Mouse (Mus musculus) embryonic facial prominence, embryonic 11.5 days (tissue): ENCODE results near the gene Gramd4. TPM values are rescaled to one million over a fixed set of nuclear protein-coding genes. Genes with fewer than 3 reads are reported as not detected.

ENCODE experiments used
- ATAC-seq: fragments of 200-750 bp; cut with Nextera tagmentation; replicated peaks from 2 replicates; pipeline ENCODE4 v1.8.0; 2017; ENCODE audit warnings: low read depth; ENCODE audit not compliant: insufficient number of reproducible peaks, low FRiP score, low TSS enrichment
- DNase-seq: peaks from one replicate; pipeline ENCODE4 v3.0.0-alpha.2; 2015; ENCODE audit warnings: low spot score
- H3K27ac ChIP-seq: fragments of 300-500 bp; sonication (generic); replicated peaks from 2 replicates; pipeline ENCODE4 v1.5.1; 2014; ENCODE audit warnings: mild to moderate bottlenecking, low read depth, low read length, control low read depth
- H3K27me3 ChIP-seq: fragments of 300-500 bp; sonication (generic); 2 replicates; pipeline ENCODE4 v1.6.1; 2014; ENCODE audit warnings: mild to moderate bottlenecking, low read length, moderate library complexity, mixed read lengths; ENCODE audit not compliant: control insufficient read depth, insufficient read depth
- H3K36me3 ChIP-seq: fragments of 300-500 bp; sonication (generic); replicated peaks from 2 replicates; pipeline ENCODE4 v1.6.1; 2014; ENCODE audit warnings: low read depth, mild to moderate bottlenecking, low read length, moderate library complexity, mixed read lengths; ENCODE audit not compliant: control insufficient read depth, insufficient read depth
- H3K4me1 ChIP-seq: fragments of 300-500 bp; sonication (generic); 2 replicates; pipeline ENCODE4 v1.6.1; 2014; ENCODE audit warnings: low read length, mixed read lengths; ENCODE audit not compliant: control insufficient read depth, insufficient read depth
- H3K4me2 ChIP-seq: fragments of 300-500 bp; sonication (generic); 2 replicates; pipeline ENCODE4 v1.6.1; 2014; ENCODE audit warnings: low read depth, mild to moderate bottlenecking, control low read depth, low read length, moderate library complexity
- H3K4me3 ChIP-seq: fragments of 300-500 bp; sonication (generic); 2 replicates; pipeline ENCODE4 v1.5.1; 2014; ENCODE audit warnings: low read depth, low read length, control low read depth
- H3K9ac ChIP-seq: fragments of 300-500 bp; sonication (generic); replicated peaks from 2 replicates; pipeline ENCODE4 v1.6.1; 2014; ENCODE audit warnings: mild to moderate bottlenecking, control low read depth, low read length
- H3K9me3 ChIP-seq: fragments of 300-500 bp; sonication (generic); replicated peaks from 2 replicates; pipeline ENCODE4 v1.6.1; 2016; ENCODE audit warnings: mild to moderate bottlenecking, low read length, inconsistent platforms, mixed read lengths; ENCODE audit not compliant: control insufficient read depth
- WGBS: fragments of 180-500 bp; shearing (Covaris S2); extraction: QIAGEN DNeasy Blood & Tissue Kit; methylation state at CpG from one replicate; pipeline ENCODE4 v1.1.7; 2014; 5-methylcytosine and 5-hydroxymethylcytosine counted together
- polyA plus RNA-seq: library from polyadenylated mRNA; unstranded; fragments of >200 nt; fragmentation: Nextera tagmentation; extraction: Ambion mirVana; gene quantifications from 2 replicates; pipeline ENCODE4 v1.2.1, GENCODE M21; 2014

Gene Gramd4
- polyA plus RNA-seq, 1 experiment from 2014 or later = 6.3 TPM

DNA sequence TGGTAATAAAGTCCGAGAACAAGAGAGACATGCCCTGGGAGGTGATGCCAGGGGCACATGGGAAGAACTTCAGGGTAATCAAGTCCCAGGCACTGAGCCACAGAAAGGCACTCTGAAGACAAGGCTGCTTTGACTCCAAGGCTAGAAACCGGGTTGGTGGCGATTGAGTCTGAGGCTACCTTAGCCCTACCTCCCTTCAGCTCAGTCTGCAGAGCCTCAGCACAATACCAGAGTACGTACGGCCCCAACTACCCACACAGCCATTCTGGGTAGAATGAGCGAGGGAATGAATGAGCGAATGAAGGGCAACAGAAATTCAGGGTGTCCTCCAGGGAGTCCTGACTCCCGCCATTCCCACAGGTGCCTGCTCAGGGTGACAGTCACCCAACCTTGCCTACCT lies 126.0 kb downstream of the Gramd4 start:
- DNase-seq = no peak
- Histone ChIP-seq H3K36me3 (no peaks in the 10 kb centered on the region), H3K4me3 (no peak overlapping the region), H3K27me3 (no peaks in the 10 kb centered on the region), H3K4me1 (no peaks in the 10 kb centered on the region), H3K9me3 (no peaks in the 10 kb centered on the region), H3K9ac (no peak overlapping the region), H3K4me2 (no peak overlapping the region), H3K27ac (no peak overlapping the region)
- ATAC-seq = no peak
- WGBS = 93% methylated on average over 8 of the region's 8 CpGs

DNA sequence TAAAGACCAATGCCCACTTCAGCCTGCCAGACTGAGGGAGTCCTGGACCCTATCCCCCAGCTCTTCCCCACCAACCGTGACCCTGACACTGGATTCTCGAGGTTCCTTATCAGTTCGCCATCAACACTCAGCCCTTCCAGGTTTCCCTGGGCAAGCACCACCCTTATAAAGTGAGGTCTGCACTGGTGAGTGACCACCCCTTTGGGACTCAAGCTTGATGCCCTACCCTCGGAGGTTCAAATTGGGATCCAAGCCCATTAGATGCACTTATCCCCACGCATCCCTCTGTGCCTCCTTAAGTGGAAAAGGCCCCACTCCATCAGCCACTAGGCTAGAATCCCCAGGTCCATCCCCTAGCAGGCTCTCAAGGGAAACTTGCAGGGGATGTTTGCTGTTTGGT lies 126.6 kb downstream of the Gramd4 start:
- peaks cover 2% of the 10 kb centered on the region; the same call in 1 of the 2 replicates for H3K4me1 ChIP-seq
- no peak overlapping the region; the same call in 1 of the 2 replicates for H3K4me3 ChIP-seq
- H3K27ac ChIP-seq = no peak overlapping the region
- peak overlapping the region; percentile 13; the same call in 1 of the 2 replicates for H3K4me2 ChIP-seq
- ATAC-seq = no peak
- no peaks in the 10 kb centered on the region for H3K9me3 ChIP-seq
- DNase-seq = peak; percentile 9
- no peaks in the 10 kb centered on the region for H3K36me3 ChIP-seq
- no peak overlapping the region for H3K9ac ChIP-seq
- H3K27me3 ChIP-seq = no peaks in the 10 kb centered on the region
- 64% methylated on average over 5 of the region's 5 CpGs for WGBS

DNA sequence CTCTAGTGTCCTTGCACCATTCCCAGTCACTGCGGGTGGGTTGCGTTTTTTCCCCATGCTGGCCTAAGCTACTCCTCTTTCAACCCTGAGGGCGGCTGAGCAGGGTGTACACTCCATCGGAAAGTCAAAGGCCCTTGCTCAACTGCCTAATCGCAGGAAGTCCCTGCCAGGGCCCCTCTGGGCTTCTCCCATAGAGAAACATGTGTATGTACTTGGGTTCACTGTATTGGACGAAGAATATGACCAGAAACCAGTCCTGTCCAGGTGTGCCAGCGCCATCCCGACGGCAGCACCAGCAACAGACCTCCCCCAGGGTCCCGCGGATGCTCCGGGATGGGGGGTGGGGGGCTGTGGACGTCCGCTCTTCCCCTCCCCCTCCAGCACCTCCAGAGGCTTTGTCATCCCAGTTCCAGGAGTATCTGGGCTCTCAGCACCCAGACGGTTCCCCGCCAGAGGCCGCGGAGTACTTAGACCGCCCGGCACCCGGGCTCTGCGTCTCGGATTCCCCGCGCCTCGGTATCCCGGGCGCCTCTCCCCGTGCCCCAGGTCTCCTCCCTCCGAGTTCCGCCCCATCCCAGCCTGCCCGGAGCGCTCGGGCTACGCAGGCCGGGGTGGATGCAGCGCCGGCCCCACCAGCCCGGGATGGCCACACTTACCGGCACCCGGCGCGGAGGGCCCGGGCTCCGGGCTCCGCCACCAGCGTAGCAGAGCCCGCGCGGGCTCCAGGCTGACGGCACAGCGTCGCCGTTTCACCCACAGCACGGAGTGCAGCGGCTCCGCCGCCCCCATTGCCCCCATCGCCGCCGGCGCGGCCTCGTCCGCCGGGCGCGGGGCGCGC lies 127.6 kb downstream of the Gramd4 start:
- DNase-seq = peak; percentile 62
- H3K36me3 ChIP-seq = no peaks in the 10 kb centered on the region
- under 1% methylated on average over 68 of the region's 70 CpGs for WGBS
- peak overlapping the region; percentile 87 for H3K4me3 ChIP-seq
- H3K27me3 ChIP-seq = no peaks in the 10 kb centered on the region
- peak overlapping the region; percentile 80 for H3K4me2 ChIP-seq
- H3K9me3 ChIP-seq = no peaks in the 10 kb centered on the region
- ATAC-seq = peak; percentile 27; the same call in 1 of the 2 replicates
- peaks cover 5% of the 10 kb centered on the region; the same call in 1 of the 2 replicates for H3K4me1 ChIP-seq
- H3K27ac ChIP-seq = peak overlapping the region; percentile 81
- peak overlapping the region; percentile 92 for H3K9ac ChIP-seq

DNA sequence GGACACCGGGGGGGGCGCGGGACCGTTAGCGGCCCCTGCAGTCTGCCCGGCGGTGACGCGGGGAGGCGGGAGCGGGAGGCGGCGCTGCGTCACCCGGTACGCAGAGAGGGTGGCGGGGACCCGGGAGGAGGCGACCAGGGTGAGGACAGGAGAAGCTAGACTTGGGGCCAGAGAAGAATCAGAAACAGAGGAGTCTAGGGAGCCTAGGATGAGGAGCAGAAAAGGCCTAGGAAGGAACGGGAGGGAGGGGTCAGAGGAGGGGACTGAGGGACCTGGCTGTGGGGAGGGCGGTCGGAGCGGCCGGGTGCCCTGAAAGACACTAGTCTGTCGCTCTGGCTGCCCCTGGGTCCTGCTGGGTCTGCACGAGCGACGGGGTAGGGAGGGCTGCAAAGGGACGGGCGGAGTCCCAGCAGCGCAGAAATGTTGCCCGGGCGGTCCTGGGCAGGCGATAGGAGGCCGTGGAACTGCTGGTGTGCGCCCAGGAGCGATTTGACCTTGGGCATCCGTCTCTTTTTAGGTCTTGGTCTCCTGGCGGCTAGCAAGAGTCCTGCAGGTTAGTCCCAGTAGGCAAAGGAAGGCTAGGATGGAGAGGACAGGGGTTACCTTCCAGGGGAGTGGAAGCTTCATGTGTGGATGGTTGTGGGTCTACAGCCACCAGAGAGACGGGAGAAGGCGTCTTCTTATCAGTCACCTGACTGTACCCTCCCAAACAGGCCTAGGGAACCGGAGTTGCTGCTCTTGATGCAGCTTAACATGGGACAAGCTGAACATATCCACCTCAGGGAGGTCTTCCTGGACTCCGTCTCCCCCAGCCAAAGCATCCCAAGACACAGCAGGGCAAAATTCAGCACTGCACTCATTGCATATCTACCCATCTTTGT lies 128.4 kb downstream of the Gramd4 start, which contains the start of gene Cerk:
TSS of gene Cerk (minus strand) at position 453 of the 881 bp plus-strand sequence.
- peak within 1 kb of the TSS; percentile 80 for H3K4me2 ChIP-seq
- DNase-seq = peak; percentile 70
- 3% methylated on average over 43 of the region's 43 CpGs for WGBS
- ATAC-seq = peak; percentile 40
- no peaks in the 10 kb centered on the region for H3K36me3 ChIP-seq
- peak within 1 kb of the TSS; percentile 81 for H3K27ac ChIP-seq
- no peaks in the 10 kb centered on the region for H3K9me3 ChIP-seq
- H3K4me3 ChIP-seq = peak within 1 kb of the TSS; percentile 87
- peaks cover 5% of the 10 kb centered on the region; the same call in 1 of the 2 replicates for H3K4me1 ChIP-seq
- no peaks in the 10 kb centered on the region for H3K27me3 ChIP-seq
- peak within 1 kb of the TSS; percentile 92 for H3K9ac ChIP-seq

DNA sequence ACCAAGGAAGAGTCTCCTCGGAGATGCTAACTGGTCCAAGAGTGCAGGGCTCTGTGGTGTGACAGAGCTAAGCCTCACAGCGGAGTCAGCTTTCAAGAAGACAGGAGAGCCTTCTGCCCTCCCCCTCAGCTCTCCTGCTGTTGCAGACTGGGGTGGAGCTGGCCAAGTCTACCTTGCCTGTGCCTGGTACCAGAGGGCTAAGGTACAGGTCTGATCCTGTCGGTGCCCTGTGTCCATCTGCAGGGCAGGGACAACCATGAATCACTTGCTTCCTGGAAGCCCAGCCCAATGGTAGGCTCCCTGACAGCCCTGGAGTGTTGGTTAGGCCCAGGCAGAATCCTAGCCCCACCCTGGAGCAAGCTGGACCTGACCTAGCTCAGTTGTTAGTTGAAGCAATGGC lies 129.2 kb downstream of the Gramd4 start:
- WGBS = 46% methylated on average over 3 of the region's 3 CpGs
- no peak overlapping the region for H3K4me2 ChIP-seq
- H3K9me3 ChIP-seq = no peaks in the 10 kb centered on the region
- ATAC-seq (no peak), DNase-seq (no peak)
- no peak overlapping the region for H3K9ac ChIP-seq
- no peaks in the 10 kb centered on the region for H3K36me3 ChIP-seq
- H3K27ac ChIP-seq = no peak overlapping the region
- peaks cover 5% of the 10 kb centered on the region; the same call in 1 of the 2 replicates for H3K4me1 ChIP-seq
- H3K27me3 ChIP-seq = no peaks in the 10 kb centered on the region
- H3K4me3 ChIP-seq = no peak overlapping the region

Other genes starting within 250 kb of the Gramd4 start
- 22.1 and 23.6 TPM in 2 replicates for gene Cdpf1, start 246.0 kb upstream of the Gramd4 start, polyA plus RNA-seq
- 0.11 TPM in 1 of 2 replicates, not detected in the other for gene Pkdrej, start 236.0 kb upstream of the Gramd4 start, polyA plus RNA-seq
- 3.2 and 3.8 TPM in 2 replicates for gene Ttc38, start 225.4 kb upstream of the Gramd4 start, polyA plus RNA-seq
- gene Gtse1, start 197.9 kb upstream of the Gramd4 start, polyA plus RNA-seq = 35.7 and 38.0 TPM in 2 replicates
- 30.7 and 31.6 TPM in 2 replicates for gene Trmu, start 178.4 kb upstream of the Gramd4 start, polyA plus RNA-seq
- 2.0 and 2.1 TPM in 2 replicates for gene Celsr1, start 23.9 kb upstream of the Gramd4 start, polyA plus RNA-seq
- gene Cerk, start 128.4 kb downstream of the Gramd4 start, polyA plus RNA-seq = 16.3 and 17.6 TPM in 2 replicates
- gene Tbc1d22a, start 156.8 kb downstream of the Gramd4 start, polyA plus RNA-seq = 6.2 and 7.6 TPM in 2 replicates